Mouse (Mus musculus) kidney, embryonic 16.5 days (tissue): ENCODE results near the gene Prpf38b. TPM values are rescaled to one million over a fixed set of nuclear protein-coding genes. Genes with fewer than 3 reads are reported as not detected.

ENCODE experiments used
- ATAC-seq: fragments of 200-750 bp; cut with Nextera tagmentation; 2 replicates; pipeline ENCODE4 v1.8.0; 2017; ENCODE audit warnings: moderate TSS enrichment; ENCODE audit not compliant: low FRiP score, low TSS enrichment
- H3K27ac ChIP-seq: fragments of 300-500 bp; sonication (generic); 2 replicates; pipeline ENCODE4 v1.5.1; 2014; ENCODE audit warnings: low read length
- H3K27me3 ChIP-seq: fragments of 300-500 bp; sonication (generic); 2 replicates; pipeline ENCODE4 v1.6.1; 2014; ENCODE audit warnings: low read length, control low read depth, mixed read lengths; ENCODE audit not compliant: insufficient read depth
- H3K36me3 ChIP-seq: fragments of 300-500 bp; sonication (generic); 2 replicates; pipeline ENCODE4 v1.6.1; 2014; ENCODE audit warnings: low read length, control low read depth, mixed read lengths; ENCODE audit not compliant: insufficient read depth
- H3K4me1 ChIP-seq: fragments of 300-500 bp; sonication (generic); 2 replicates; pipeline ENCODE4 v1.6.1; 2014; ENCODE audit warnings: low read length, control low read depth, mixed read lengths; ENCODE audit not compliant: insufficient read depth
- H3K4me2 ChIP-seq: fragments of 300-500 bp; sonication (generic); replicated peaks from 2 replicates; pipeline ENCODE4 v1.6.1; 2014; ENCODE audit warnings: low read depth, low read length
- H3K4me3 ChIP-seq: fragments of 300-500 bp; sonication (generic); 2 replicates; pipeline ENCODE4 v1.5.1; 2014; ENCODE audit warnings: mild to moderate bottlenecking, low read length
- H3K9ac ChIP-seq: fragments of 300-500 bp; sonication (generic); replicated peaks from 2 replicates; pipeline ENCODE4 v1.6.1; 2014; ENCODE audit warnings: low read length
- H3K9me3 ChIP-seq: fragments of 300-500 bp; sonication (generic); 2 replicates; pipeline ENCODE4 v1.6.1; 2016; ENCODE audit warnings: low read length, control low read depth
- WGBS: fragments of 180-500 bp; shearing (Covaris S2); extraction: QIAGEN DNeasy Blood & Tissue Kit; methylation state at CpG from one replicate; pipeline ENCODE4 v1.1.7; 2014; 5-methylcytosine and 5-hydroxymethylcytosine counted together
- polyA plus RNA-seq: library from polyadenylated mRNA; unstranded; fragments of >200 nt; fragmentation: Nextera tagmentation; extraction: Ambion mirVana; gene quantifications from 2 replicates; pipeline ENCODE4 v1.2.1, GENCODE M21; 2015

The Prpf38b gene
- polyA plus RNA-seq, 1 experiment from 2014 or later, result 69.0 TPM

GRCm38 (mm10) chr3:108902934-108903333 is 8.6 kb downstream of the Prpf38b start:
- no peak overlapping the region for H3K4me3 ChIP-seq
- H3K27ac ChIP-seq, result no peak overlapping the region
- H3K9ac ChIP-seq, result no peak overlapping the region
- ATAC-seq, result no peak
- H3K36me3 ChIP-seq, result peaks cover 44% of the 10 kb centered on the region
- H3K4me2 ChIP-seq, result no peak overlapping the region
- 97% methylated on average over 6 of the region's 6 CpGs for WGBS
- no peaks in the 10 kb centered on the region for H3K27me3 ChIP-seq
- H3K9me3 ChIP-seq, result no peaks in the 10 kb centered on the region
- no peaks in the 10 kb centered on the region for H3K4me1 ChIP-seq

DNA sequence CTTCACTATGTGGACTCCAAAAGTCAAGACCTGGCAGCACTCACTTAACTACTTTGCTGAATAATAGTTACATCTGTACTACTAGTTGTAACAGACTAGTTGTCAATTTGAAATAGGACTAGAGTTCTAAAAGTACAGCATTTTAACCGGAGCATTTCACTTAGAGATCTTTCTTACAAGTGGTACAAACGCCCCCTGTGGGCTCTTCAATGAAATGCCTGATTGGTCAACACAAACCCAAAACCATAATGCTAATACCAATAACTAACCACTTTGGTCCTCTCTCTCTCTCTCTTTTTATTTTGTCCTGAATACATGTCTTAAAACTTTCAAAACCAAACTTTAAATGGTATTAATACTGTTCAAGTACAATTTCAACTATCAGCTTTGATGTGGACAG is 9.5 kb downstream of the Prpf38b start:
- 57% methylated on average over 2 of the region's 2 CpGs for WGBS
- Histone ChIP-seq H3K4me3 (no peak overlapping the region), H3K9ac (no peak overlapping the region), H3K4me2 (no peak overlapping the region), H3K4me1 (no peaks in the 10 kb centered on the region), H3K27ac (no peak overlapping the region), H3K27me3 (no peaks in the 10 kb centered on the region), H3K9me3 (no peaks in the 10 kb centered on the region), H3K36me3 (peaks cover 41% of the 10 kb centered on the region)
- ATAC-seq, result no peak

- Histone ChIP-seq H3K9ac (no peak overlapping the region), H3K36me3 (peaks cover 31% of the 10 kb centered on the region), H3K4me2 (no peak overlapping the region), H3K27ac (no peak overlapping the region), H3K9me3 (no peaks in the 10 kb centered on the region), H3K4me3 (no peak overlapping the region), H3K4me1 (no peaks in the 10 kb centered on the region), H3K27me3 (no peaks in the 10 kb centered on the region)
- ATAC-seq, result no peak
- WGBS, result 77% methylated on average over 5 of the region's 5 CpGs
Observed at GRCm38 (mm10) chr3:108900681-108901080, 10.8 kb downstream of the Prpf38b start.

DNA sequence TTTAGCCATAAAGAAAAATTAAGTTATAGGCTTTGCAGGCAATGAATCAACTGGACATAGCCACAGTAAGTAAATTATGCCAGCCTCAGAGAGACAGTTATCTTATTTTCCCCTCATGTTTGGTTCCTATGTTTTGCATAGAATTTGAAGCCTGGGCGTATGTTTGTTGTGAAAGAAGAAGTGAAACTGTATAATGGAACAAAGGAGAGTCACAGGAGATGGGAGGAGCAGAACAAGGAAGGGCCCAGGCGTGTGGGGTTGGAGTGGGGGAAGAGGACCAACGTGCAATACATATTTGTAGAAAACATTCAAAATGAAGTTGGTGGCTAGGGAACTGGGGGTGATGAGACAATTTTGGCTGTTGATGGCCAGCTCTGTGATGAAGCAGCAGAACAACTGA is 11.4 kb downstream of the Prpf38b start:
- Histone ChIP-seq H3K9me3 (no peaks in the 10 kb centered on the region), H3K9ac (no peak overlapping the region), H3K4me1 (no peaks in the 10 kb centered on the region), H3K27me3 (no peaks in the 10 kb centered on the region), H3K4me2 (no peak overlapping the region), H3K27ac (no peak overlapping the region), H3K4me3 (no peak overlapping the region), H3K36me3 (peaks cover 27% of the 10 kb centered on the region)
- 95% methylated on average over 3 of the region's 3 CpGs for WGBS
- ATAC-seq, result no peak

DNA sequence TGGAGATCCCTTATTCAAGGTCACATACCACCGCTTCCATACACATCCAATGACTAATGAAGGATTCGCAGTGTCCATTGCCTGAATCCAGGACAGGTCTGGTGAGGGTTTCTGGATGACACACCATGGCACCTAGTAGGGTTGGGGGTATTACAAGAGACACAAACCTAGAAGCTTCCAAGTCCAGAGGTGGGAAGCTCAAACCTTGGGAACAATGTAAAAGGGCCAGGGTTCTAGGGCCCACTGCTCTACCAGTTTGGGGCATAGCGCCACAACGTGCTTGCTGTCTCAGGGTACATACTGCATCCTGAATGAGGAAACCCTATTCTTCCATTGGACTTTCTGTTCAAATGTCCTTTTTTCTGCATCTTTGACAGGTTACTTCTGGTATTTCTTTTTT is 12.9 kb downstream of the Prpf38b start:
- Histone ChIP-seq H3K9me3 (no peaks in the 10 kb centered on the region), H3K27me3 (no peaks in the 10 kb centered on the region), H3K4me2 (no peak overlapping the region), H3K4me3 (no peak overlapping the region), H3K27ac (no peak overlapping the region), H3K36me3 (peaks cover 12% of the 10 kb centered on the region), H3K9ac (no peak overlapping the region), H3K4me1 (no peaks in the 10 kb centered on the region)
- no peak for ATAC-seq
- WGBS, result 90% methylated on average over 4 of the region's 4 CpGs

GRCm38 (mm10) chr3:108892914-108893313 is 18.6 kb downstream of the Prpf38b start:
- no peak for ATAC-seq
- Histone ChIP-seq H3K9me3 (no peaks in the 10 kb centered on the region), H3K36me3 (no peaks in the 10 kb centered on the region), H3K27me3 (no peaks in the 10 kb centered on the region), H3K4me3 (no peak overlapping the region), H3K4me1 (no peaks in the 10 kb centered on the region), H3K4me2 (no peak overlapping the region), H3K9ac (no peak overlapping the region), H3K27ac (no peak overlapping the region)
- 43% methylated on average over 4 of the region's 4 CpGs for WGBS

GRCm38 (mm10) chr3:108892080-108892479 is 19.4 kb downstream of the Prpf38b start:
- Histone ChIP-seq H3K4me3 (no peak overlapping the region), H3K27ac (no peak overlapping the region), H3K4me1 (no peaks in the 10 kb centered on the region), H3K27me3 (no peaks in the 10 kb centered on the region), H3K36me3 (no peaks in the 10 kb centered on the region), H3K4me2 (no peak overlapping the region), H3K9ac (no peak overlapping the region), H3K9me3 (no peaks in the 10 kb centered on the region)
- 81% methylated on average over 1 of the region's 1 CpGs for WGBS
- ATAC-seq, result no peak

DNA sequence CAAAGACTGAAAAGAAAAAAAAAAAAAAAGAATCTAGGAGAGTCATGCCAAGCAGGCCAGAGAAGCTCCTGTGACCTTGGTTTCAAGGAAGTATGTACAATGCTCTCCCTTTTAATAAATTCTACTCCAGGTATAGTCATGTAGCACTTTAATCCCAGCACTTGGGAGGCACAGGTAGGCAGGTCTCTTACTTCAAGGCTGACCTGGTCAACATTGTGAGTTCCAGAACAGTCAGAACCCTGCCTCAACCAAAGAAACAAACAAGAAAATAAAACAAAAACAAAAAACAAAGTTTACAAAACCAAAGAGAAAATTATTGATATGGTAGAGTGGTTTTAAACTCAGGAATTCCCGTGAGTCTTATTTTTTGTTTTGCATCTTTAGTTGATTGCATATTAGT is 21.6 kb downstream of the Prpf38b start, which contains the start of gene Fndc7:
Gene Fndc7, minus strand, starts transcription at position 101 of the 400 bp plus-strand sequence.
- Histone ChIP-seq H3K4me1 (no peaks in the 10 kb centered on the region), H3K9ac (no peak within 1 kb of the TSS), H3K4me3 (no peak within 1 kb of the TSS), H3K9me3 (no peaks in the 10 kb centered on the region), H3K27me3 (no peaks in the 10 kb centered on the region), H3K27ac (no peak within 1 kb of the TSS), H3K36me3 (no peaks in the 10 kb centered on the region), H3K4me2 (no peak within 1 kb of the TSS)
- 93% methylated on average over 1 of the region's 1 CpGs for WGBS
- ATAC-seq, result no peak

DNA sequence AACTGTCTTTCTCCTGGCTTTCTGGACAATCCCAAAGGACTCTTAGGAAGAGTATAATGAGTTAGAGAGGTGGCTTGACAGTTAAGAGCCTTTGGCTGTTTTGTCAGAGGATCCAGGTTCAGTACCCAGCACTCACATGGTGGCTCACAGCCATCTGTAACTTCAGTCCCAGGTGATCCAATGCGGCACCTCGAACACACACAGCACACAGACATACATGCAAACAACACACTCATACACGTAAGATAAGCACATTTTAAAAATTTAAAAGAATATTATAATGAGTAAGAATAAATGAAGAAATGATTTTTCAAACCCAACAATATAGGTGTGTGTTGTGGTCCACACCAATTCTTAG is 23.9 kb downstream of the Prpf38b start:
- no peaks in the 10 kb centered on the region for H3K9me3 ChIP-seq
- H3K4me1 ChIP-seq, result no peaks in the 10 kb centered on the region
- no peaks in the 10 kb centered on the region for H3K36me3 ChIP-seq
- H3K27me3 ChIP-seq, result no peaks in the 10 kb centered on the region
- ATAC-seq, result no peak
- H3K4me2 ChIP-seq, result no peak overlapping the region
- H3K9ac ChIP-seq, result no peak overlapping the region
- no peak overlapping the region for H3K27ac ChIP-seq
- WGBS, result 89% methylated on average over 3 of the region's 3 CpGs
- no peak overlapping the region for H3K4me3 ChIP-seq

DNA sequence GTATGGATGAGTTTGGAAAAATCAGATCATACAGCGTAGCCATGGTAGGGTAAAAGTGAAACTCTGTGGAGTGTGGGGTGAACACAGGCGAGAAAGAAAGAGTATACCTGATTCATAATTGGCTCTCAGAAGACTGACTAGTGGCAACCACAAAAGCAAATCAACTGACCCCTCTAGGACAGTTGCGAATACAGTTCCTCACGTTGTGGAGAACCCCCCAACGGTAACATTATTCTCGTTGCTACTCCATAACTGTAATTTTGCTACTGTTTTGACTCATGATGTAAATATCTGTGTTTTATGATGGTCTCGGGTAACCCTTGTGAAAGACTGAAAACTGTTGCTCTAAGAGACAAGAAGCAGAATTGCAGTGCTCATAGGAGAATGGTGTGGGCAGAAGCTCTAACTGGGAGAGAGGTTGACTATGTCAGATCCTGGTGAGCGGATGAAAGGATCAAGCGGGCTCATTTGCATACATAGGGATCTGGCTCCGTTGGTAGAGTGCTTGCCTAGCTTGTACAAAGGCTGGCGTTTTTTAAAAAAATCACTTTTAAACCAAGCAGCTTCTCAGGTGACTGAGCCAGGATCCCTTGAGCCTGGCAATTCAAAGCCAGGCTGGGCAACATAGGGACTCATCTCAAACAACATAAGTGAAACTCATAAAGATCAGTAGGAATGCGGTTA is 24.5 kb downstream of the Prpf38b start:
- H3K9ac ChIP-seq, result no peak overlapping the region
- H3K4me3 ChIP-seq, result no peak overlapping the region
- no peaks in the 10 kb centered on the region for H3K27me3 ChIP-seq
- H3K4me2 ChIP-seq, result no peak overlapping the region
- no peak overlapping the region for H3K27ac ChIP-seq
- no peak for ATAC-seq
- no peaks in the 10 kb centered on the region for H3K36me3 ChIP-seq
- H3K4me1 ChIP-seq, result no peaks in the 10 kb centered on the region
- 77% methylated on average over 12 of the region's 12 CpGs for WGBS
- H3K9me3 ChIP-seq, result no peaks in the 10 kb centered on the region
